Mouse (Mus musculus) E14TG2a.4 (cell line): ENCODE measurements around the gene Defb19.

Experiments used
- H3K27me3 ChIP-seq: 2 replicates; pipeline ENCODE4 v1.6.1; 2014; ENCODE audit warnings: low read length, control low read depth; ENCODE audit not compliant: insufficient read depth
- H3K36me3 ChIP-seq: 2 replicates; pipeline ENCODE4 v1.6.1; 2014; ENCODE audit warnings: low read length, control low read depth; ENCODE audit not compliant: insufficient read depth
- H3K4me1 ChIP-seq: replicated peaks from 2 replicates; pipeline ENCODE4 v1.6.1; 2014; ENCODE audit warnings: low read depth, low read length, control low read depth
- H3K4me3 ChIP-seq: replicated peaks from 2 replicates; pipeline ENCODE4 v1.5.1; 2014; ENCODE audit warnings: mild to moderate bottlenecking, low read length
- H3K9me3 ChIP-seq: 2 replicates; pipeline ENCODE4 v1.6.1; 2014; ENCODE audit warnings: low read length, control low read depth
- CTCF ChIP-seq: conservative IDR thresholded peaks from 2 replicates; pipeline ENCODE4 v1.5.1; 2014; ENCODE audit warnings: low read length
- NANOG ChIP-seq: IDR thresholded peaks from 2 replicates; pipeline ENCODE4 v1.6.1; 2014; ENCODE audit warnings: borderline replicate concordance, low read length, mixed read lengths
- POU5F1 ChIP-seq: IDR thresholded peaks from 2 replicates; pipeline ENCODE4 v1.6.1; 2014; ENCODE audit warnings: low read length, borderline replicate concordance

Defb19 gene

GRCm38 (mm10) chr2:152600076-152600475, 20.0 kb upstream of the Defb19 start:
- no peaks in the 10 kb centered on the region for H3K9me3 ChIP-seq
- peaks cover 5% of the 10 kb centered on the region for H3K27me3 ChIP-seq
- no peak for TF ChIP-seq NANOG
- TF ChIP-seq CTCF, result no peak

GRCm38 (mm10) chr2:152599299-152599698, 19.2 kb upstream of the Defb19 start, which contains the start of gene Defb45:
Gene Defb45, minus strand, starts transcription at chr2:152599399.
- Histone ChIP-seq H3K36me3 (no peaks in the 10 kb centered on the region), H3K27me3 (no peaks in the 10 kb centered on the region; the same call in 1 of the 2 replicates), H3K9me3 (no peaks in the 10 kb centered on the region), H3K4me1 (peaks cover 4% of the 10 kb centered on the region; the same call in 1 of the 2 replicates), H3K4me3 (no peak within 1 kb of the TSS)
- TF ChIP-seq NANOG, result no peak
- no peak for TF ChIP-seq CTCF
- no peak for TF ChIP-seq POU5F1

More at GRCm38 (mm10) chr2:152600076-152600475, 20.0 kb upstream of the Defb19 start:
- H3K4me1 ChIP-seq, result peaks cover 9% of the 10 kb centered on the region; the same call in 1 of the 2 replicates
- H3K36me3 ChIP-seq, result no peaks in the 10 kb centered on the region
- no peak overlapping the region for H3K4me3 ChIP-seq

DNA sequence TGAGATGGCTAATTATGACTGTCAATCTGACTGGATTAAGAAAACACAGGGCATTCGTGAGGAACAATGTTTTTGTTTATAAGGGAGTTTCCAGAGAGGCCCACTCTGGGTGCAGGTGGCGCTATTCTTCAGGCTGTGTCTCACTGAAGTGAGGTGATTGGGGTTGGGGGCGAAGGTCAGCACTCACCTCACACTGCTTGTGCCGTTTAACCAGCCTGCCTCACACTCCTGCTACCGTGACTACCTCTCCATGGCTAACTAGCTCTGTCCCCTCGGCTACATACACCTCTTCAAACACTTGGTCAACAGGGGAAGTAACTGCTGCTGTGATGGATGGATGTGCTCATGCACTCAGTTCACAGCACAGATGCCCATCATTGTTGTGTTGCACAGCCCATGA, 8.9 kb upstream of the Defb19 start:
- H3K27me3 ChIP-seq, result no peaks in the 10 kb centered on the region
- H3K36me3 ChIP-seq, result no peaks in the 10 kb centered on the region
- no peak for TF ChIP-seq CTCF
- no peak for TF ChIP-seq NANOG
- no peak for TF ChIP-seq POU5F1
- H3K4me3 ChIP-seq, result no peak overlapping the region
- H3K4me1 ChIP-seq, result no peaks in the 10 kb centered on the region
- no peaks in the 10 kb centered on the region for H3K9me3 ChIP-seq

DNA sequence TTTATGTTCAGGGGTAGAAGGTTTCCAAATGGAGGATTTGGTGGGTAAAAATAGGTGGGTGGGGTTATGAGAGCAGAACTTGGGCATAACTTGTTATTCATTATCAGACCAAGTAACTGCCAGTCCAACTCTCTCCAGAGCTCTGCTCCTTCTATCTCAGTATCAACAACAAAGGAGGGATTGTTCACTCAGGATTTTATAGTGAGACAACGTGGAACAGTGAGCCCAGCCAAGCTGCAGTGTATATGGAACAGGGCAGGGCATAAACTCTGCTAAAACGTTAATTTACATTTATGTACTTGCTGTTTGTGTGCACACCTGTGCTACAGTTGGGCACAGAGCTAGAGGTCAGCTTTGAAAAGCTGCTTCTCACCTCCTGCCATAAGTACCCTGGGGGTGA, 8.3 kb upstream of the Defb19 start:
- H3K36me3 ChIP-seq, result no peaks in the 10 kb centered on the region
- H3K9me3 ChIP-seq, result no peaks in the 10 kb centered on the region
- no peaks in the 10 kb centered on the region for H3K4me1 ChIP-seq
- H3K27me3 ChIP-seq, result no peaks in the 10 kb centered on the region
- TF ChIP-seq NANOG, result no peak
- no peak overlapping the region for H3K4me3 ChIP-seq

DNA sequence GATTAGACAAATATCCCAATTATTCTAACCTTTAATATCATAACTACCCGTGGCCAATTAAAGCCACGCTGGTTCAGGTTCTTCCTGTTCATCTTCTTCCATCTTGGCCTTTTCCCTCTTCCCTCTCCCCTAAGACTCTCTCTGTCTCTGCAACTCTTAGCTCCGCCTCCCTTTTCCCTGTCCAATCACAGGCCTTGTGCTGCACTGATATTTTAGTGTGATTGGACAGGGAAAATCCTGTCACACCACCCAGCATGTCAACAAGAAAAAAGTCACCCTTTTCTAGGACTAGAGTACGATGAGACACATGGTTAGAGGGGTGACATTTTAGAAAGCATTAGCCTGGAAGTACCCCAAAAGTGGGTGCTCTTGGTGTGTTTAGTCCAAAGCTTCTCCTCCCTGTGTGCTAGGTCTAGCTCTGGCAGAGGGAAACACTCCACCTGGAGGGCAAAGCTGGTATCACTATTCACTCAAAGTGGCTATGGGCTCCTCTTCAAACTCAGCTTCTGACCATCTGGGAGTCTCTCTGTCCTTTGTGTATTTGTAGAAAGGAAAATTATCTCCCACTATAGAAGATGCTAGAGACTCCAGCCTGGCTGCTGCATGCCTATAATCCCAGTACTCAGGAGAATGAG, 6.9 kb upstream of the Defb19 start:
- Histone ChIP-seq H3K4me3 (no peak overlapping the region), H3K4me1 (no peaks in the 10 kb centered on the region), H3K36me3 (no peaks in the 10 kb centered on the region), H3K27me3 (no peaks in the 10 kb centered on the region), H3K9me3 (no peaks in the 10 kb centered on the region)
- TF ChIP-seq CTCF (peak; percentile 49), NANOG (no peak), POU5F1 (no peak)

DNA sequence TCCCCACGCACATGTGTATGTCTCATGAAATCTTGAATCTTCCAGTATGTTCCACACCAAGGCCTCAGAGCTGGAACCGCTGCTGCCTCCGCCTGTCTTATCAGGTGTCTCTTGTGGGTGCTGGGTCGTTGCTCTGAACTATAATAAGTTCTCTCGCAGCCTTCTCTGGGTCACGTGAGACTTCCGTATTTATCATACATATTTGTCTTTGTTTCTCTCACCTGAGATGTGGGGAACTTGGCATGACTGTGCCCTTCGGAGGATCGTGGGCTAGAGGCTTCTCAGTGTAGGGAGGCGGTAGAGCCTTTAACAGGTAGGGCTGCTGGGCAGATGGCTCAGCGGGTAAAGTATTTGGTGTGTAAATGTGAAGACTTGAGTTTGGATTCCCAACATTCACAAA, 500 bp upstream of the Defb19 start:
- TF ChIP-seq POU5F1 (no peak), CTCF (no peak), NANOG (no peak)
- Histone ChIP-seq H3K9me3 (no peaks in the 10 kb centered on the region), H3K4me1 (no peaks in the 10 kb centered on the region), H3K27me3 (peaks cover 7% of the 10 kb centered on the region), H3K4me3 (no peak overlapping the region), H3K36me3 (no peaks in the 10 kb centered on the region)

DNA sequence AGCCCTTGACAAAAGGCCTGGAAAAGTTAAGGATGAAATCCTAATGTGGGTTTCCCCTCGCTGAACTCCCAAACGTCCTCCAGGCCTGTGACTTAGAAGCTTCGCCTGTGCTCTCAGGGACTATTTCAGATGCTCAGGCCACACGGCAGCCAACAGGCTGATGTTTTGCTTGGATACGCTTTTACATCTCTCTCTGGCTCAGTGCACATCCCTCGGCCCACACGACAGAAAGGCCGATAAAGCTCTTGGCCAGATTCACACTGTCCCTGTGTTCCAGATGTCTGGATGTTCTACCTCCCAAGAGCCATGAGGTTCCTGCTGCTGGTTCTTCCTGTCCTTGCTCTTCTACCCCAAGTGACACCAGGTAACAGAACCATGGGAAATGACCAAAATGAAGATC, 6.6 kb downstream of the Defb19 start:
- Histone ChIP-seq H3K9me3 (peaks cover 4% of the 10 kb centered on the region; the same call in 1 of the 2 replicates), H3K4me1 (no peaks in the 10 kb centered on the region), H3K27me3 (peaks cover 5% of the 10 kb centered on the region; the same call in 1 of the 2 replicates), H3K36me3 (no peaks in the 10 kb centered on the region), H3K4me3 (no peak overlapping the region)
- no peak for TF ChIP-seq CTCF
- TF ChIP-seq NANOG, result no peak
- TF ChIP-seq POU5F1, result no peak

GRCm38 (mm10) chr2:152572114-152572794, 7.9 kb downstream of the Defb19 start, which contains the start of gene Defb21:
Gene Defb21, plus strand, starts transcription at chr2:152572744.
- Histone ChIP-seq H3K27me3 (peaks cover 5% of the 10 kb centered on the region; the same call in 1 of the 2 replicates), H3K4me1 (no peaks in the 10 kb centered on the region), H3K4me3 (no peak within 1 kb of the TSS), H3K36me3 (no peaks in the 10 kb centered on the region), H3K9me3 (peaks cover 5% of the 10 kb centered on the region; the same call in 1 of the 2 replicates)
- peak; percentile 81 for TF ChIP-seq CTCF
- no peak for TF ChIP-seq NANOG
- no peak for TF ChIP-seq POU5F1
